Mouse (Mus musculus) liver, adult 2 months (tissue): ENCODE data around the gene Brca1.

Source experiments
- CTCF ChIP-seq: fragments of 200-500 bp; IDR thresholded peaks from 2 replicates; pipeline ENCODE4 v1.5.1; 2011; ENCODE audit warnings: low read depth, low read length, control low read depth
- POLR2A ChIP-seq: fragments of 200-500 bp; IDR thresholded peaks from 2 replicates; pipeline ENCODE4 v1.6.1; 2011; ENCODE audit warnings: low read length, control low read depth; ENCODE audit not compliant: insufficient read depth; ENCODE audit errors: extremely low read depth

DNA sequence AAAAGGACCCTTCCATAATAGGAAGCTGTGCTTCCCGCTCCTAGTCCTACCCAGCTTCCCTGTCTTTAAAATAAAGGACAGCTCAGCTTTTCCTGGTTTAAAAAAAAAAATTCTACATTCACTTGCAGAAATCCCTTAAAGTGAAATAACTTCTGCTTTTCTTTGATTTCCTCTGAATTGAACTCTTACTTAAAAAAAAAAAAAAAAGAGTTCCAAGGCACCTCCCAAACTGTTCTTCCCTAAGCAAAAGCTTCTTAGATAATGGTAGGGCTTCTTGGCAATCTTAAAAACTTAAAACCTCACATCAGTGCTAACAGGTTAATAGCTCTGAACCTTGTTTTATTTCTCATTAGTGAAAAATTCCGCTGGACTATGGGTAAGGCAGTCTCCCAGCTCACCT lies 31.4 kb upstream of the Brca1 start:
- TF ChIP-seq POLR2A, result no peak
- no peak for TF ChIP-seq CTCF
